Mouse (Mus musculus) forebrain, embryonic 14.5 days (tissue): ENCODE results near the gene Igf2bp2. TPM values are rescaled to one million over a fixed set of nuclear protein-coding genes. Genes with fewer than 3 reads are reported as not detected.

Source experiments
- ATAC-seq: fragments of 200-750 bp; cut with Nextera tagmentation; 2 replicates; pipeline ENCODE4 v1.8.0; 2017; ENCODE audit warnings: mild to moderate bottlenecking, moderate library complexity
- DNase-seq: peaks from one replicate; pipeline ENCODE4 v3.0.0-alpha.2; 2015; ENCODE audit warnings: low spot score
- H3K27ac ChIP-seq: fragments of 300-500 bp; sonication (generic); 2 replicates; pipeline ENCODE4 v1.5.1; 2014; ENCODE audit warnings: low read depth, mild to moderate bottlenecking, control low read depth, low read length, moderate library complexity
- H3K27me3 ChIP-seq: fragments of 300-500 bp; sonication (generic); replicated peaks from 2 replicates; pipeline ENCODE4 v1.6.1; 2014; ENCODE audit warnings: low read length, control low read depth, mixed read lengths; ENCODE audit not compliant: control insufficient read depth, insufficient read depth
- H3K36me3 ChIP-seq: fragments of 300-500 bp; sonication (generic); 2 replicates; pipeline ENCODE4 v1.6.1; 2014; ENCODE audit warnings: low read length, control low read depth; ENCODE audit not compliant: control insufficient read depth, insufficient read depth
- H3K4me1 ChIP-seq: fragments of 300-500 bp; sonication (generic); 2 replicates; pipeline ENCODE4 v1.6.1; 2014; ENCODE audit warnings: antibody characterized with exemption, low read length, control low read depth; ENCODE audit not compliant: control insufficient read depth, insufficient read depth
- H3K4me2 ChIP-seq: fragments of 300-500 bp; sonication (generic); 2 replicates; pipeline ENCODE4 v1.6.1; 2014; ENCODE audit warnings: mild to moderate bottlenecking, control low read depth, low read length
- H3K4me3 ChIP-seq: fragments of 300-500 bp; sonication (generic); 2 replicates; pipeline ENCODE4 v1.5.1; 2014; ENCODE audit warnings: low read depth, low read length, control low read depth
- H3K9ac ChIP-seq: fragments of 300-500 bp; sonication (generic); 2 replicates; pipeline ENCODE4 v1.6.1; 2014; ENCODE audit warnings: mild to moderate bottlenecking, low read length, control low read depth, moderate library complexity
- H3K9me3 ChIP-seq: fragments of 300-500 bp; sonication (generic); replicated peaks from 2 replicates; pipeline ENCODE4 v1.6.1; 2016; ENCODE audit warnings: low read length, control low read depth, mixed read lengths; ENCODE audit not compliant: control insufficient read depth
- WGBS: fragments of 180-500 bp; shearing (Covaris S2); extraction: QIAGEN DNeasy Blood & Tissue Kit; methylation state at CpG from one replicate; pipeline ENCODE4 v1.1.7; 2014; 5-methylcytosine and 5-hydroxymethylcytosine counted together
- polyA plus RNA-seq: library from polyadenylated mRNA; unstranded; fragments of >200 nt; fragmentation: Nextera tagmentation; extraction: Ambion mirVana; gene quantifications from 2 replicates; pipeline ENCODE4 v1.2.1, GENCODE M21; 2014

Igf2bp2 gene
- polyA plus RNA-seq, 1 experiment from 2014 or later = 25.1 TPM

DNA sequence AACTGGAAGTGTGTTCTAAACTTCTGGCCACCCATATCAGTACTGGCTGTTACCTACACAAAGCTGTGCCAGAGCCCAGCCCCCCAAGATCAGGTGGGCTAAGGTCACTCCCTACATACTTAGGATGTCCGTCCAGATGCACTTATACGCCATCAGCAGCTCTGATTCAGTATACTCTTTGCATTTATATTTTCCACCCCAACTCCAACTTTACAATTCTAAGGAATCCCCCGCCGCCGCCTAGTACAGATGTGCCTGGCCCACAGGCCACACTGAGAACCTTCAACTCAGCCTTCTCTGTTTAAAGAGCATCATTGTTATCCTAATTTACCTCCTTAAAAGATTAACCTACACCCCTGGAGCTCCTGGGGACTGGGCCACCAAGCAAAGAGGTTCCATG, 23.3 kb downstream of the Igf2bp2 start:
- DNase-seq = no peak
- 78% methylated on average over 5 of the region's 5 CpGs for WGBS
- Histone ChIP-seq H3K4me2 (no peak overlapping the region), H3K27me3 (no peaks in the 10 kb centered on the region), H3K36me3 (no peaks in the 10 kb centered on the region), H3K9ac (no peak overlapping the region), H3K9me3 (no peaks in the 10 kb centered on the region), H3K27ac (no peak overlapping the region), H3K4me3 (no peak overlapping the region), H3K4me1 (no peaks in the 10 kb centered on the region)
- no peak for ATAC-seq

DNA sequence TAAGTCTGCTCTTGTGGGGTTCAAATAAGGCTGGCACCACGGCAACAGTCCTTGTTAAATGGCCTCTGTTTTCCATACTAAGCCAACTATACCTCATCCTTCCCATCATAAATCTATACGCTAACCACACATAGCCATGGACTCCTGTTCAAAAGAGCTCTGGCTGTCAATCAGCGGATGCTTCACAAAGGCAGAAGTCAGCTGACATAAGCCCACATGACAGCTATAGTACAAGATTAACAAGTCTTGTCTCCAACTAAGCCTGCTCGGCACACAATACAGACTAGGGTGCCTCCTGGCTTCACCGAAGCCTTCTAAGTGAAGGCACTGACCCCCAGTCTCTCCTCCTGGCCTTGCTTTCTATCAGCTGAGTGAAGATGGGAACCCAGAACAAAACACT, 26.9 kb downstream of the Igf2bp2 start:
- Histone ChIP-seq H3K4me3 (no peak overlapping the region), H3K9me3 (no peaks in the 10 kb centered on the region), H3K4me2 (no peak overlapping the region), H3K9ac (no peak overlapping the region), H3K36me3 (no peaks in the 10 kb centered on the region), H3K4me1 (no peaks in the 10 kb centered on the region), H3K27ac (no peak overlapping the region; the same call in 1 of the 2 replicates), H3K27me3 (no peaks in the 10 kb centered on the region)
- no peak for DNase-seq
- 82% methylated on average over 5 of the region's 5 CpGs for WGBS
- ATAC-seq = no peak

- Histone ChIP-seq H3K4me1 (no peaks in the 10 kb centered on the region), H3K9ac (no peak overlapping the region), H3K4me3 (no peak overlapping the region), H3K27me3 (no peaks in the 10 kb centered on the region), H3K4me2 (no peak overlapping the region), H3K9me3 (no peaks in the 10 kb centered on the region), H3K36me3 (no peaks in the 10 kb centered on the region), H3K27ac (no peak overlapping the region)
- 85% methylated on average over 6 of the region's 6 CpGs for WGBS
- ATAC-seq (no peak), DNase-seq (no peak)
These were observed 31.8 kb downstream of the Igf2bp2 start for GRCm38 (mm10) chr16:22131321-22131720.

DNA sequence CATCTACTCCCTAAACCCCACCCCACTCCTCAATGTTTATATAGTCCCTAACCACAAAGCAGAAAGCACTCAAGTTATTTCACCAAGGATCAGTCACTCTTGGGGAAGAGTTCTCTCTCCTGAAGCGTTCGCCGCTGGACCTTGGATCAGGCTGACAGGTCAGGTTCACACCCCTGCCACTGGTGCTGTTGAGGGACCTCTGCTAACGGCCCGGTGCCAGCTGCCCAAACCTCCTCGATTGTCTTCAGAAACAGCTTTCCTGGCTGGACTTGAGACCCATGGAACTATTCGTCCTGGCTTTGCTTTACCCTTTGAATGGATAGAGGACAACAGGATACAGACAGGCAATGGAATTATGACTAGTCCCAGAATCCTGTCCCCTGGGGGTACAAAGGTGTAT, 33.6 kb downstream of the Igf2bp2 start:
- 93% methylated on average over 7 of the region's 7 CpGs for WGBS
- Histone ChIP-seq H3K4me2 (no peak overlapping the region), H3K9me3 (no peaks in the 10 kb centered on the region), H3K4me3 (no peak overlapping the region), H3K9ac (no peak overlapping the region), H3K27me3 (no peaks in the 10 kb centered on the region), H3K4me1 (no peaks in the 10 kb centered on the region), H3K36me3 (no peaks in the 10 kb centered on the region), H3K27ac (no peak overlapping the region)
- DNase-seq (no peak), ATAC-seq (no peak)

DNA sequence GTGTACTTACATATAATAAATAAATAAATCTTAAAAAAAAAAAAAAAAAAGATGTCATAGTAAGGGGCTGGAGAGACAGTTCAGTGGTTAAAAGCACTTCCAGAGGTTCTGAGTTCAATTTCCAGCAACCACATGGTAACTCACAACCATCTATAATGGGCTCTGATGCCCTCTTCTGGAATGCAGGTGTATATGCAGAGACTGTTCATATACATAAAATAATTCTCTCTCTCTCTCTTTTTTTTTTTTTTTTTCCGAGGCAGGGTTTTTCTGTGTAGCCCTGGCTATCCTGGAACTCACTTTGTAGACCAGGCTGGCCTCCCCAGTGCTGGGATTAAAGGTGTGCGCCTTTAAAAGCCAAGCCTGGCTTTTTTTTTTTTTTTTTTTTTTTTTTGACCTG, 34.5 kb downstream of the Igf2bp2 start:
- Histone ChIP-seq H3K9me3 (no peaks in the 10 kb centered on the region), H3K9ac (no peak overlapping the region), H3K36me3 (no peaks in the 10 kb centered on the region), H3K27ac (no peak overlapping the region), H3K4me3 (no peak overlapping the region), H3K27me3 (no peaks in the 10 kb centered on the region), H3K4me2 (no peak overlapping the region), H3K4me1 (no peaks in the 10 kb centered on the region)
- WGBS = 95% methylated on average over 2 of the region's 2 CpGs
- ATAC-seq (no peak), DNase-seq (no peak)

DNA sequence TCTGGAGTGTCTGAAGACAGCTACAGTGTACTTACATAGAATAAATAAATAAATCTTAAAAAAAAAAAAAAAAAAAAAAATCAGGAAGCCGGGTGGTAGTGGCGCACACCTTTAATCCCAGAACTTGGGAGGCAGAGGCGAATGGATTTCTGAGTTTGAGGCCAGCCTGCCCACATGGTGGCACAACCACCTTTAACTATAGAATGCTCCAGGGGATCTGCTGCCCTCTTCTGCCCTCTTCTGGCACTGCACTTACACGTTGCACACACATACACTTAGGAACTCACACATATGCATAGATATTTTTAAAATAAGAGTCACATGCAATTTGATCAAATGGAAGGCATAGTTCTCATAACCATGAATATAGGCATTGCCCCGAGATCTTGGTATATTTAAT, 35.3 kb downstream of the Igf2bp2 start:
- H3K9ac ChIP-seq = no peak overlapping the region
- no peaks in the 10 kb centered on the region for H3K27me3 ChIP-seq
- H3K36me3 ChIP-seq = no peaks in the 10 kb centered on the region
- no peak for ATAC-seq
- H3K27ac ChIP-seq = no peak overlapping the region
- H3K4me3 ChIP-seq = no peak overlapping the region
- no peak overlapping the region for H3K4me2 ChIP-seq
- no peak for DNase-seq
- no peaks in the 10 kb centered on the region for H3K4me1 ChIP-seq
- no peaks in the 10 kb centered on the region for H3K9me3 ChIP-seq
- 99% methylated on average over 5 of the region's 5 CpGs for WGBS

GRCm38 (mm10) chr16:22126936-22127335, 36.2 kb downstream of the Igf2bp2 start:
- H3K9ac ChIP-seq = no peak overlapping the region
- ATAC-seq = no peak
- no peak overlapping the region for H3K27ac ChIP-seq
- DNase-seq = no peak
- H3K36me3 ChIP-seq = no peaks in the 10 kb centered on the region
- H3K9me3 ChIP-seq = no peaks in the 10 kb centered on the region
- H3K27me3 ChIP-seq = no peaks in the 10 kb centered on the region
- WGBS = 86% methylated on average over 4 of the region's 4 CpGs
- H3K4me3 ChIP-seq = no peak overlapping the region
- H3K4me1 ChIP-seq = no peaks in the 10 kb centered on the region
- no peak overlapping the region for H3K4me2 ChIP-seq

GRCm38 (mm10) chr16:22124325-22124918, 38.7 kb downstream of the Igf2bp2 start:
- H3K27ac ChIP-seq = no peak overlapping the region
- no peaks in the 10 kb centered on the region for H3K9me3 ChIP-seq
- no peak overlapping the region for H3K4me2 ChIP-seq
- H3K9ac ChIP-seq = no peak overlapping the region
- WGBS = 87% methylated on average over 7 of the region's 7 CpGs
- DNase-seq (no peak), ATAC-seq (no peak)
- H3K4me1 ChIP-seq = no peaks in the 10 kb centered on the region
- H3K4me3 ChIP-seq = no peak overlapping the region
- H3K27me3 ChIP-seq = no peaks in the 10 kb centered on the region
- H3K36me3 ChIP-seq = no peaks in the 10 kb centered on the region

- ATAC-seq = no peak
- no peaks in the 10 kb centered on the region for H3K4me1 ChIP-seq
These were observed 39.4 kb downstream of the Igf2bp2 start for GRCm38 (mm10) chr16:22123658-22124057.

More at GRCm38 (mm10) chr16:22123658-22124057, 39.4 kb downstream of the Igf2bp2 start:
- Histone ChIP-seq H3K27me3 (no peaks in the 10 kb centered on the region), H3K4me2 (no peak overlapping the region), H3K9ac (no peak overlapping the region), H3K9me3 (no peaks in the 10 kb centered on the region), H3K27ac (no peak overlapping the region), H3K4me3 (no peak overlapping the region), H3K36me3 (no peaks in the 10 kb centered on the region)
- WGBS = 33% methylated on average over 5 of the region's 5 CpGs
- DNase-seq = peak; percentile 50
